Mouse (Mus musculus) spleen, adult 18-20 months (tissue): Measurements from ENCODE around the gene Tfcp2.

Experiments
- DNase-seq, 2 experiments: peaks; one replicate each; pipeline ENCODE4 v3.0.0; 2022; ENCODE audit warnings: mixed read lengths in 2 of 2

Tfcp2 gene

GRCm38 (mm10) chr15:100485576-100485975 is 66.2 kb downstream of the Tfcp2 start:
- DNase-seq, result no peak

DNA sequence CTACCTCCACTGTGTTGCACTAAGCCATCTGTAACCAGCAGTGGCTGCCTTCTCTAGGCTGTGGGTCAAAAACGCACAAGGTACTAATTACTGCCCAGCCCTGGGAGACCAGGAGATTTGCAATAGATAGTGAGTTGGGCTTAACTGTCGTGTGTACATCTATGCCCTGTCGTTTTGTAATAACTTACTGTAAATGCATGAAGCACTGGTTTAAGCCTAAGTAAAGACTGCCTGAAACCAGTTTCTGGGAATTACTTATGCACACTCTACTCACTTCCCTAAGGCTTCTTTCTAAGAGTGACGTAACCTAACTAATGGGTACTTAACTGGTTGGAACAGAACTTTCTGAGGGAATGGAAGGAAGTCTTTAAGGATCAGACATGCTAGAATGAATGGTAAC is 72.9 kb downstream of the Tfcp2 start:
- DNase-seq, result no peak

DNA sequence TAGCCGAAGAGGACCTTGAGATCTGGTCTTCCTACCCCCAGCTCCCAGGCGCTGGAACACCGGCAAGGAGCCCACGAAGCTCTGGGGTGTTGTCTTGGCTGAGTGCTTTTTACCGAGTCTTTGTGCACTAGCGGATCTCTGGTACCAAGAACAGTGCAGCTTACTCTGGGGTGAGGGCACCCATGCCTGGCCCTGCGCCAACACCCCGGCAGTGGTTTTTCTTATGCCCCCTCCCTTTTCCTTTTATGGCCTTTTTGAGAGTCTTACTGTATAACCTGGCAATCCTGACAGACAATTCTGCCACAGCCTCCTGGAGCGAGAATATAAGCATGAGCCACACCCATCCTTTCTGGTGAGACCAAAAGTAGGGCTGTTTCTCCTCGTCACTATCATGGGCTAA is 73.5 kb downstream of the Tfcp2 start:
- DNase-seq, result no peak

- DNase-seq, result no peak
Measured at GRCm38 (mm10) chr15:100473926-100474503, 77.8 kb downstream of the Tfcp2 start.

GRCm38 (mm10) chr15:100470037-100470436 is 81.8 kb downstream of the Tfcp2 start:
- DNase-seq, result no peak

- DNase-seq, result no peak
Measured at GRCm38 (mm10) chr15:100469189-100469545, 82.6 kb downstream of the Tfcp2 start.

DNA sequence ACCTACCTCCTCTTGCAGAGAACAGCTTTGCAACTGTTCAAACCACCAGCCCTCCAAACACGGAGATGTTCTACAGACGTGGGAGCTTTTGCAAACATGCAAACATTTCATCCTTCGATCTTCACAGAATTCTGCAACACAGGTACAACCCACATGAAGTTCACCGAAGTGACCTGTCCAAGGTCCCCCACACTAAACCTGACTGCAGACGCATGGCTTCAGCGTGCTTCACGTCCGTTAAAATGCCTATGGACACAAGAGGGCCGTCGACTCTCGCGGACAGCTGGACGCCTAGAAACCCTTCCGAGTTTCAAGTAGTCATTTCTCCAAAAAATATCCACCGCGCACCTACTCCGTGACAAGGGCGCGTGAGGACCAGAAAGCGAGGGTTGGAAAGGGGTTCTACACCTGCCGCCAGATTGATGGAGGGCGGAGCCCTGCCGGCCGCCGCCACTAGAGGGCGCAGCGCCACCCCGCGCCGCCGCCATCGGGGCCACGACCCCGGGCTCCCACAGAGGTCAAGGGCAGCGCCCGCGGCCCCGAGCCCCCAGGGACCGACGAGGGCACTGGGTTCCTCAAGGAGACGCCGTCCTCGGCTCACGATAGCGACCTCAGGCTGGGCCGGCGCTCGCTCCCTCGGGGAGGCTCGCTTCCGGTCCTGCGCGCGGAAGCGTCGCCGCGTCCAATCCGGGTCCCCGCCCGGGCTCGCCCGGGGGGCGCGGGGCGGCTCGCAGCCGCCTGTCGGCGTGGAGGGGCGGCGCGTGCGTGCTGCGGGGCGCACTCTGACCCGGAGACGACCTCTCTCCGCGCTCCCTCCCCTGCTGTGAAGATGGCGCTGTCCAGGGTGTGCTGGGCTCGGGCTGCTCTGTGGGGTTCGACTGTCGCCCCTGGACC is 83.3 kb downstream of the Tfcp2 start, which contains the start of gene Letmd1:
Gene Letmd1 (plus strand): TSS at position 729 of the 894 bp plus-strand sequence.
- peak; percentile 82 for DNase-seq

DNA sequence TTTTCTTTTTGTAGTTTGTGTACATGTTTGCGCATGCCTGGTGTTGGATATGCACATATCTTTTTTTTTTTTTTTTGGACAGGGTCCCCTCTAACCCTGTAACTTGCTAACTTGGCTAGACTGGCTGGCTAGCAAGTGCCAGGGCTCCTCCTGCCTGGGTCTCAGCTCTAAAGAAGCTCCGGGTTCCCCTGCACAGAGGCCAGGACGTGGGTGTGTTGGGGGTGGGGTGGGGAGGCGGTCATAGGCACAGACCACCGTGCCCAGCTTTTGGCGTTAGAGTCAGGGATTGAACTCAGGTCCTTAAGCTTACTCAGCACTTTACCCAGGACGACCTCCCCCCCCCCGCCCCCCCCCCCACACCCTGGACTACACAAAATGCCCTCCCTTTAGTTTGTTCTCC is 84.1 kb downstream of the Tfcp2 start:
- no peak for DNase-seq

DNA sequence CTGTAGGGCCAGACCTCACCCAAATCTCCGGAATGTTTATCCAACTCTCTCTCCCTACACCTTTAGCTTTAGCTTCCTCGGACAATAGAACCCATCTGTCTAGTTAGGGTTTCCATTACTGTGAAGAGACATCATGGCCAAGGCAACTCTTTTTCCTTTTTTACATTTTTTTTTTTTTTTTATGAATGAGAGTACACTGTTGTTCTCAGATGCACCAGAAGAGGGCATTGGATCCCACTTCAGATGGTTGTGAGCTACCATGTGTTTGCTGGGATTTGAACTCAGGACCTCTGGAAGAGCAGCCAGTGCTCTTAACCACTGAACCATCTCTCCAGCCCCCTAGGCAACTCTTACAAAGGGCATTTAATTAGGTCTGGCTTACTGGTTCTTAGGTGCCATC is 86.4 kb downstream of the Tfcp2 start:
- no peak for DNase-seq

DNA sequence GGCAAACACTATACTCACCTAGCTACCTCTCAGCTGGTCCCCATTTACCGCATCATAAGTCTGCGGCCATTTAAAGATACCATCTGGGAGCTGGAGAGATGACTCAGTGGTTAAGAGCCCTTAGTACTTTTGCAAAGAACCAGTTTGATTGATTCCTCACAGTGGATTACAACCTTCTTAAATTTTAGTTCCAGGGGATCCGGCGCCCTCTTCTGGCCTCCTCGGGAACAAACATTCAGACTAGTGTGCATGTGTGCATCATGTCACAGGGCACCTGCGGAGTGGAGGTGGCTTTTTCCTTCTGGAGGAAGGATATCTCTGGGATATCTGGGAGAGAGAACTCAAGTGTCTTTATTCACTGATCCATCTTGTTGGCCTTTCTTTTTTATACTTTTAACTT is 88.1 kb downstream of the Tfcp2 start:
- peak; percentile 34 to 73 for DNase-seq

GRCm38 (mm10) chr15:100462086-100462485 is 89.7 kb downstream of the Tfcp2 start:
- DNase-seq, result no peak

GRCm38 (mm10) chr15:100461646-100462045 is 90.2 kb downstream of the Tfcp2 start:
- no peak for DNase-seq

DNA sequence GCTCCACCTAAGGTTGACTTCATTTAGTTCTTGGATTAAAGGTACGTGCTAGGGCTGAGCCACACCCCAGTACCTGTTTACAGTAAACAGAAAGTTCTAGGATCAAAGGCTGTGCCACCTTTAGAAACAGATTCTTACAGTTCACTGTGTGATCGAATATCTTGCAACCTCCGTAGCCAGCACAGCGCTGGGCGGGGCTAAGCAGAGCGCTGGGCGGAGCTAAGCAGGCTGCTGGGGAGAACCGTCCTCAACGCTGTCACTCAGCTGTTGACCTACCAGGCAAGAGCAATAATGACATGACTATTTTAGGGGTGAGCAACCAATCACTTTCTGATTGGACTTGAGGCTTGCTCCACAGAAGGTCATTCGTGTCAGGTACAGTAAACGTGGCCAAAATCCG is 90.9 kb downstream of the Tfcp2 start:
- DNase-seq, result peak in 1 of 2 experiments; percentile 48

GRCm38 (mm10) chr15:100458055-100458454 is 93.8 kb downstream of the Tfcp2 start:
- peak in 1 of 2 experiments; percentile 51 for DNase-seq

GRCm38 (mm10) chr15:100457340-100457739 is 94.5 kb downstream of the Tfcp2 start:
- peak; percentile 47 to 74 for DNase-seq

DNA sequence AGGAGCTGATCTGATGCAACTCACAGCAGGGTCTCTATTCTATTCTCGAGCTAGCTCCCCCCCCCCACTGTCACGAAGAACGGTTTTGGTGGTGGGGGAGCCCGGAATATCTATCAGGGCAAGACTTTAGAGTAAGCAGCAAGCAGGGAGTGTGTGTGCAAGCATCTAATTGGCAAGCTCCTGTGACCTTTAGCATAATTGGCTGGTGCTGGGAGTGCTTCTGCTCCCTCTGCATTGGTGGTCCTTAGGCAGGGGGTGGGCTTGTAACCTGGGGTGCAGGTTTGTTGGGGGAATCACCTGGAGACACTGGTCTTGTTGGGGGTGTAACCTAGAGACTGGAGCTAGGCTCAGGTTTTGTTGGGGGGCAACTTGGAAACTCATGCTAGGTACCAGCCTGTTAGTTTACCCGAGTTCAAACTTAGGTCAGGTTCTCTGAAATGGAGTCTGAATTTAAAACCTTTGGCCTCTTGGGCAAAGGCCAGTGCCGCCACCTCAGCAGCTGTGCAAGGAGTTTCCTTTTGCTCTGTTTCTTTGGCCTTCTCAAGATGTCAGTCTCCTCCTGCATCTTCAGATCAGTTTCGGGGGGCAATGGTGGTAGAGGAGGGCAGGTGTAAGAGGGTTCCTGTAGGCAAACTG is 95.3 kb downstream of the Tfcp2 start:
- no peak for DNase-seq

GRCm38 (mm10) chr15:100452486-100452885 is 99.3 kb downstream of the Tfcp2 start:
- no peak for DNase-seq

DNA sequence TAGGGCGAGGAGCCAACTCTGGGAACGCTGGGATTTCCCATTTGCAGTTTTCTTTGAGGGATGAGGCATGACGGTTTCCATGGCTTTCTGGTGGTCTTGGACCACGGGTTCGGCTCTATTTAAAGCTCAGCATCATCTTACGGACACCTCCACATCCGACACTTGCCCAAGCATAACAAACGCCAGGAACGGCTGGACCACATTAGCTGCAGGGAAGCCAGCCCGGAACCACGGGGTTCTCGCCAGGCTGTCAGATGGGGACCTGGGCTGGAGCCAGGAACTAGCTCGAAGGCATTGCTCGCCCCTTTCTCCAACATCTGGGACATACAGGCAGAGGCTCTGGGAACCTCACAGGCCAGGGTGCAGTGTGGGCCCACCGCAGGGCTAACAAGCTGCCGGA is 100.6 kb downstream of the Tfcp2 start:
- DNase-seq, result no peak

DNA sequence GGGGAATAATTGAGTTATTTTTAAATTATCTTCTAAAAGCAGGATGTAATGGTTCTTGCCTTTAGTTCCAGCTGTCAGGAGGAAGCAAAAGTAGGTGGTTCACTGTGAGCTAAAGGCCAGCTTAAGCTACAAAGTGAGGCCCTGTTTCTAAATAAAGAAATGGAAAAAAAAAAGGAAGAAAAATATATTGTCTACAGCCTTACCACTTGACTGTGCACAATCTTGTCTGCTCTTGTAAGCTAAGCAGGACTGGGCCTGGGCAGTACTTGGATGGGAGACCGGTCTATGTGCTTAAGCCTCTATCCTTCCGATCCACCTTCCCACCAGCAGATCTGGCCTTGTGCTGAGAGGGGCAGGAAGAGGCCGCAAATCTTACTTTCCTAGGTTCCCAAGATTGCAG is 102.3 kb downstream of the Tfcp2 start:
- no peak for DNase-seq

DNA sequence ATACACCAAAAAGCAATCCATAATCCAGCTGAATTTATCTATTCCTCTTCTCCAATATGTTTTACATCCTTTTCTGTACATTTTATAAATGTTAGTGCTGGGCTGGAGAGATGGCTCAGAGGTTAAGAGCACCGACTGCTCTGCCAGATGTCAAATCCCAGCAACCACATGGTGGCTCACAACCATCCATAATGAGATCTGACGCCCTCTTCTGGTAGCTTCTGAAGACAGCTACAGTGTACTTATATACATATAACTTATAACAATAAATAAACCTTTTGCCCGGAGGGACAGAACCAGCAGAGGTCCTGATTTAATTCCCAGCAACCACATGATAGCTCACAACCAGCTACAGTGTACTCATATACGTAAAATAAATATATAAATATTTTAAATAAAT is 103.2 kb downstream of the Tfcp2 start:
- no peak for DNase-seq
